Mouse (Mus musculus): ENCODE data around the gene Rnf40.

Rnf40 gene

DNA sequence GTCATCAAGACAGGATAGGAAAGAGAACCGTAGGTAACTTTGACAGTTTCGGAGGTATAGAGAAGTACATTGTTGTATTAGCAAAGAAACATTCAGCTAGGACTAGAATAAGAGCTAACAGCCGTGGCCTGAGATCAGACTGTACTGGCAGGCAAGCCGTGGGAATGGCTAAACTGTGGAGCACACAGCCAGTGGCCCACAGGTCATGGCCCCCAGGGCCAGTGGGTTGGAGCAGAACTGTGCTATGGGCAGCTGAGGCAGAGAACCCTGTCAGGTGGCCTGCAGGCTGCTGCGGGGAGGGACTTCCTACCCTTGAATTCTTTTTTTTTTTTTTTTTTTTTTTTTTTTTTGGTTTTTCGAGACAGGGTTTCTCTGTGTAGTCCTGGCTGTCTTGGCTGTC is 60.6 kb downstream of the Rnf40 start:
- DNase-seq (ENCODE audit: low read depth, low spot score), result no peak

DNA sequence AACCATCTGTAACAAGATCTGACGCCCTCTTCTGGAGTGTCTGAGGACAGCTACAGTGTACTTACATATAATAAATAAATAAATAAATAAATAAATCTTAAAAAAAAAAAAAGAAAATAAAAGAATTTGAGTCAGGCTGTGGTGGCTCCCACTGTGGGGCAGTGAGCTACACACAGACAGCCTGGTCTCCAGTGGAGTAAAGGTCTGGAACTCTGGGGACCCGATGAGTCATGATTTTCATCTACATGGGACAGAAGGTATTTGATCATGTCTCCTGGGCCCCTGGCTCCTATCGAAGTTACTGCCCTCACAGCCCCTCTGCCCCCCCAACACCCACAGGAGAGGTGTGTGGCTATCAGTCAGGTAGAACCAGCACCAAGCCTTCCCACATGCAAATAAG is 63.1 kb downstream of the Rnf40 start:
- no peak for DNase-seq (ENCODE audit: low read depth, low spot score)

DNA sequence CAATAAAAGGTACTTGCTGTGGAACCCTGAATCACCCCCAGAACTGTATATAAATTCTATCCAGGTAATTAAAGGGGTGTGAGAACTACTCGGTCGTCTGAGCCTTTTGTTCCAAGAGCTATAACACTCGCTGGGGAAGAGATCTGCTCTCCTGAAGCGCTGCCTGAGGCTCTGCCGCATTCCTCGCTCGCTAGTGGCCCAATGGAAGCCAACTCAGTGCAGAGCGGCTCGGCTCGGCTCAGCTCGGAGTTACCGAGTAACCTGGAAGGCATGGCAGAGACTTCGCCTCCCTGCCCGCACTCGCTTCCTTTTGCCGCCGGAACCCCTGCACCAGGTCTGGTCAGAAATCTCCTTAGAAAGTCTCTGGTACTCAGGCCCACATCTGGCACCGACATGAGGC is 63.5 kb downstream of the Rnf40 start:
- DNase-seq (ENCODE audit: low read depth, low spot score), result no peak

DNA sequence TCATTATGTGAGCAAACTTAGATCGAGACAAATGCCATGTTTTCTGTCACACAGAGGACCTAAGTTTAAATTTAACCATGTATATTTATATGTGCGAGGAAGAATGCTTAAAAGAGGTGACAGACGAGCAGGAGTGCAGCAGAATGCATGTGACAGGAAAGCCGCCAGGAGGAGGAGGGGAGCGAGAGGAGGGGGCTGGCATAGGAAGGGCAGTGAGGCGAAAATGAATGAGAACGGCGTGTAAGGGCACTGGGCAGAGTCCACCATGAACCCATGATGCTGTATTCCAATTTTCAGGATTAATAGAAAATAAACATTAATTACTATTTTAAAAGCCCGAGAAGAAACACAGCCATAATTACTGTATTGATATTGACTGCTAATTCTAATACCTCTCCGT is 65.8 kb downstream of the Rnf40 start:
- DNase-seq (ENCODE audit: low read depth, low spot score), result no peak

Measured in retina, postnatal 7 days (tissue).